Mouse (Mus musculus) left cerebral cortex, postnatal 36 days (tissue): ENCODE results near the gene Eif3f. TPM values are rescaled to one million over a fixed set of nuclear protein-coding genes. Genes with fewer than 3 reads are reported as not detected.

Experiments
- DNase-seq, 2 experiments: peaks; one replicate each; pipeline ENCODE4 v3.0.0; 2021 to 2022; ENCODE audit warnings: low spot score in 2 of 2, mixed read lengths in 1 of 2
- intact Hi-C: fragments of 180-260 bp; cut with DNase I; formaldehyde crosslinking; loops from one replicate; pipeline ENCODE4 v1.15.1; 2025
- total RNA-seq, 2 experiments: library from RNA; stranded (reverse); gene quantifications; 2 replicates each; pipeline ENCODE4 v1.2.3; 2021

Gene Eif3f
- total RNA-seq, 2 experiments from 2014 or later = 89.7 to 96.0 TPM

DNA sequence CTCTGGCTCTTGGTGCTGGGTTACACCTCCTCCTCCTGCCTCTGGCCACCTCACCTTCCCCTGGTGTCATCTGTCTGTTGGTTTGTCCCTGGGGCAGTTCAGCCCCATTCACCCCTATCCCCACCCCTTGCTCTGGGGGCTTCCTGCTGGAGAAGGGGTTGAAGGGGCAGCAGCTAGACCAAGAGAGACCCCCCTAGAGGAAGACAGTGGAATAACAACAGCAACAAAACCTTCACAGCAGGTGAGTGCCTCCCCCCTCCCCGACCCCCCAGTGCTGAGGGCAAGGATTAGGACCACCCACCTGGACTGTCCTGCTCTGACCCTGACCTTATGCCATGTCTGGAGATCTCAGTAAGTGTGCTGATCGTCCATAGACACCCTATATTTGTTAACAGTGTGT, 31.8 kb downstream of the Eif3f start:
- no peak for DNase-seq
- intact Hi-C loops = loop anchor here (2.0 kb wide), 1 partner anchor 55 kb away; no protein-coding TSS in a partner anchor

DNA sequence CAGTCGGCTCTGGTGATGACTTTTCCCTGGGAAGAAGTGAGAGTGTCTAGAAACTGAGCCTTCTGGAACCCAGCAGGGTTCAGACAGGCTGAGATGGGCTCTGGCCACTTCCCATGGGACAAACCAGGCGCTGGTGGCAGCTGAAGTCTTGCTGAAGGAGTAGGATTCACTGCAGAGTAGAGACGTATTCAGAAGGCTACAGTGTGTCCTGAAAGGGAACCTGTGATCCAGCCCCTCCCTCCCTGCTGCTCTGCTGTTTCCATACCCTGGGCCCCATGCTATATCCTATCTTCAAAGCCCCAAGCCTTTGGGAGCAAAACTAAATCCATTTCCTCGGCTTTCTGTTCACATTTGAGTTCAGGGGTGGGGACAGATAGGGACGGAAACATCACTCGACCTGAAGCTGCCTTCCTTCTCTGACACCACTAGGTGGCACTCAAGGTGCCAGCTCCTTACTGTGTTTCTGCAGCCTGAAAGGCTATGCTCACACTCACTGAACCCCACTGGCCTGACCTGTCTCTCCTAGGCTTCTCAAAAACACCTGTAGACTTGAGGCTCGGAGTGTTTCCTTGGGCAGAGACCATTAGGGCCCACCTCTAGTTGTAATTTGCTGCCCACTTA, 32.6 kb downstream of the Eif3f start:
- intact Hi-C loops = loop anchor here (2.0 kb wide), 1 partner anchor 54 kb away; no protein-coding TSS in a partner anchor
- DNase-seq = peak; percentile 58 to 63

DNA sequence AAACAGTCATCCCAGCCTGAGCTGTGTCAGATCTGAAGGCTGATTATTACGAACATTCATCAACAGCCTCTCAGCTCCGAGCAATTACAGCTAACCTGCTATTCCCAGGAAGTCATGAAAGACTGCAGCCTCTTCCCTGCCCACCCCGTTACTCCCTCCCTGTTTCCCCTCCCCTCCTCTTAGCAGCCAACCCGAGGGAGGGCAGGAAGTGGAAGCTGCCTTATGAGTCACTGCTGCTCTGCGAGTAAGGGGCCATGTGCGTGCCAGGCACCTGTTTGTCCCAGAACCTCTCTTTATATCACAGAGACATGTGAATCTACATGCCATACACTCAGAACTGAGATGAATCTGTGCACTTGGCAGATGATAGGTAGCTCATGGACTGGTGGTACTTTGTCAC, 34.0 kb downstream of the Eif3f start:
- intact Hi-C loops = no loop called here
- no peak for DNase-seq

DNA sequence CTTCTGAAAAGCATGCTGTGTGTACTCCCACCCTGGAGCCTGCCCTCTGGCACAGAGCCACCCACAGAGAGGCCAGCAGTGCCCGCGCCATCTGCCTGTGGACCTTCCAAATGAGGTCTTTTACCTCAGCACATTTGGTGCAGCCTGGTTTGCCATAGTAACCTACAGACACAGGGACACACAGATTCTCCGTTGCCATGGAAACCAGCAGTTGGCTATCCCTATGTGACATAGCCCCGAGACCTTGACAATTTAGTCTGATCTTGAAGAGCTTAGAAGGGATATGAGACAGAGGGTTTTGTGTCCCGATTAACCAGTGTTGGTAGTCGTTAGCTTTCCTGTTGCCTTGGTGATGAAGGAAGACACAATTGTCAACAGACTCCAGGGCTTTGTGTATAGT, 38.1 kb downstream of the Eif3f start:
- intact Hi-C loops = no loop called here
- DNase-seq = no peak

DNA sequence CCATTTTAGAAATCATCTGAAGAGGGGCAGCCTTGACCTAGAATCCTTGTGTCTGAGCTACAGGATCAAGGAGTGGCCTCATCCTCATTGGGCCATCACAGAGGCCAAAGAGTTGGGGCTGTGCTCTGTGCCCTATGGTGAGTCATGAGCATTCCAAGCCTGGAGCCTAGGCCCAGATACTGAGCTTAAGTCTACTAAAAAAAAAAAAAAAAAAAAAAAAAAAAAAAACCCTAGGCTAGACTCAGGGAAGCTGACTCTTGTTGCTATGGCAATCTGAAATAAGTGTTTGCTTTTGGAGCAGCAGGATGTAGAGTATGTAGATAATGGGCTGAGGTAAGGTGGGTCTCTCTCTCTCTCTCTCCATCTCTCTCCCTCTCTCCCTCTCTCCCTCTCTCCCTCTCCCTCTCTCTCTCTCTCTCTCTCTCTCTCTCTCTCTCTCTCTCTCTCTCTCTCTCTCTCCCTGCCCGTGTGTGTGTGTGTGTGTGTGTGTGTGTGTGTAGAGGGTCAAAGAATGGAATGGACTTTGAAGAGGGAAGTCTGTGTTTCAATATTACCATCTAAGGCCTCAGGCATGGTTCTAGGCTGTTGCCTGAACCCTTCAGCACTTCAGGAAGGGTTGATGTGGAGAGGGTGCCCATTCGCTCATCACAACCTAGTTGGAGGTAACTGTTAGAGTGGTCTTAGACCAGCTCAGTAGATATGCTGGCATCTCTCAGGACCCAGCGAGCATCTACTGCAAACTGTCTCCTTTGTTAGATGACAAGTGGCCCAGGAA, 51.9 kb downstream of the Eif3f start:
- no peak for DNase-seq
- intact Hi-C loops = no loop called here

DNA sequence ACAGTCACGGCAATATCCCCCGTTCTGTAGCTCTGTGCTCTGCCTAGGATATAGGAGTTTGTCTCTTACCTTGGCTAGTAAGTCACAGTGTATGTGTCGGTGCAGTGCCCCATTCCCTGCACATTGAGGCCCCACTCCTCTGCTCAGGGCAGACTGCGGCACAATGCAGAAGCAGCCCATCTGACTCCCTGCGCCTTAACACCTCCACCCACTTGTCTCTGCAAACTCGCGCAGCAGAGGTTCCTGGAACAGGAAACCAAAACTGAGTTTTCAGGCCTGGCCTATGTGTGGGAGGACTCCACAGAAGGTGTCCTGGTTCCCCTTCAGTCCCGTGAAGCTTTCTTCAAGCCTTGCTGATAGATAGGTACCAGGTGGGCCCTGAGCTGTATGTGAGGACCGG, 57.0 kb downstream of the Eif3f start:
- DNase-seq = peak; percentile 72 to 80
- intact Hi-C loops = no loop called here

Other genes starting within 250 kb of the Eif3f start
- gene Olfr512, start 221.1 kb upstream of the Eif3f start, total RNA-seq = not detected
- not detected for gene Olfr513, start 183.4 kb upstream of the Eif3f start, total RNA-seq
- gene Olfr514, start 108.4 kb upstream of the Eif3f start, total RNA-seq = not detected
- gene Olfr516, start 83.9 kb upstream of the Eif3f start, total RNA-seq = not detected
- not detected for gene Olfr517, start 62.0 kb upstream of the Eif3f start, total RNA-seq
- gene Olfr518, start 49.4 kb upstream of the Eif3f start, total RNA-seq = not detected
- gene Olfr519, start 40.0 kb upstream of the Eif3f start, total RNA-seq = not detected
- gene Nlrp10, start 4.2 kb upstream of the Eif3f start, total RNA-seq = under 1 TPM; 0.52 TPM
- gene Tub, start 15.9 kb downstream of the Eif3f start, total RNA-seq = 100 to 1,000 TPM; 106 to 143 TPM
- gene Ric3, start 148.9 kb downstream of the Eif3f start, total RNA-seq = 10 to 100 TPM; 63.5 to 69.2 TPM
- 10 to 100 TPM; 11.4 to 15.3 TPM for gene Lmo1, start 240.8 kb downstream of the Eif3f start, total RNA-seq